Mouse (Mus musculus): ENCODE results near the gene St6galnac6.

The St6galnac6 gene

GRCm38 (mm10) chr2:32585149-32585714 is 14.3 kb upstream of the St6galnac6 start:
- no peak for DNase-seq (ENCODE audit: low read depth, low spot score)

GRCm38 (mm10) chr2:32586871-32587351 is 12.6 kb upstream of the St6galnac6 start, which contains the start of gene St6galnac4:
TSS of gene St6galnac4 (plus strand) at chr2:32587095.
- peak; percentile 90 for DNase-seq (ENCODE audit: low read depth, low spot score)

- DNase-seq (ENCODE audit: low read depth, low spot score), result no peak
Measured at GRCm38 (mm10) chr2:32587731-32588321, 11.7 kb upstream of the St6galnac6 start.

GRCm38 (mm10) chr2:32589213-32589795 is 10.2 kb upstream of the St6galnac6 start:
- no peak for DNase-seq (ENCODE audit: low read depth, low spot score)

GRCm38 (mm10) chr2:32590224-32590623 is 9.3 kb upstream of the St6galnac6 start:
- no peak for DNase-seq (ENCODE audit: low read depth, low spot score)

GRCm38 (mm10) chr2:32591249-32591648 is 8.3 kb upstream of the St6galnac6 start:
- DNase-seq (ENCODE audit: low read depth, low spot score), result no peak

GRCm38 (mm10) chr2:32596725-32597124 is 2.8 kb upstream of the St6galnac6 start:
- DNase-seq (ENCODE audit: low read depth, low spot score), result no peak

GRCm38 (mm10) chr2:32597248-32597647 is 2.3 kb upstream of the St6galnac6 start:
- DNase-seq (ENCODE audit: low read depth, low spot score), result no peak

- no peak for DNase-seq (ENCODE audit: low read depth, low spot score)
Measured at GRCm38 (mm10) chr2:32597699-32598098, 1.8 kb upstream of the St6galnac6 start.

GRCm38 (mm10) chr2:32598506-32598905 is 1.0 kb upstream of the St6galnac6 start:
- DNase-seq (ENCODE audit: low read depth, low spot score), result no peak

- DNase-seq (ENCODE audit: low read depth, low spot score), result no peak
Measured at GRCm38 (mm10) chr2:32601417-32602065, 2.0 kb downstream of the St6galnac6 start.

- no peak for DNase-seq (ENCODE audit: low read depth, low spot score)
Measured at GRCm38 (mm10) chr2:32602600-32603054, 3.1 kb downstream of the St6galnac6 start.

GRCm38 (mm10) chr2:32604631-32605030 is 5.1 kb downstream of the St6galnac6 start:
- DNase-seq (ENCODE audit: low read depth, low spot score), result no peak

- peak; percentile 70 for DNase-seq (ENCODE audit: low read depth, low spot score)
Measured at GRCm38 (mm10) chr2:32606161-32607142, 6.9 kb downstream of the St6galnac6 start.

- no peak for DNase-seq (ENCODE audit: low read depth, low spot score)
Measured at GRCm38 (mm10) chr2:32607262-32607947, 7.9 kb downstream of the St6galnac6 start.

- no peak for DNase-seq (ENCODE audit: low read depth, low spot score)
Measured at GRCm38 (mm10) chr2:32608141-32608777, 8.8 kb downstream of the St6galnac6 start.

GRCm38 (mm10) chr2:32608778-32609435 is 9.4 kb downstream of the St6galnac6 start:
- DNase-seq (ENCODE audit: low read depth, low spot score), result no peak

- no peak for DNase-seq (ENCODE audit: low read depth, low spot score)
Measured at GRCm38 (mm10) chr2:32610610-32611229, 11.2 kb downstream of the St6galnac6 start.

GRCm38 (mm10) chr2:32612274-32612673 is 12.8 kb downstream of the St6galnac6 start:
- DNase-seq (ENCODE audit: low read depth, low spot score), result no peak
